Mouse (Mus musculus) forebrain, embryonic 10.5 days (tissue): ENCODE data around the gene Tusc2. TPM values are rescaled to one million over a fixed set of nuclear protein-coding genes. Genes with fewer than 3 reads are reported as not detected.
"Not testable (repeated sequence)": the region's sequence is repeated elsewhere in the genome, so short reads cannot be mapped to it uniquely, and the experiment has no call there.

Source experiments
- DNase-seq: peaks from one replicate; pipeline ENCODE4 v3.0.0-alpha.2; 2017; ENCODE audit warnings: low spot score; ENCODE audit errors: extremely low spot score
- H3K27ac ChIP-seq: fragments of 300-500 bp; sonication (generic); 2 replicates; pipeline ENCODE4 v1.5.1; 2016; ENCODE audit warnings: mild to moderate bottlenecking
- H3K27me3 ChIP-seq: fragments of 300-500 bp; sonication (generic); 2 replicates; pipeline ENCODE4 v1.6.1; 2016; ENCODE audit warnings: mild to moderate bottlenecking; ENCODE audit not compliant: poor library complexity, severe bottlenecking
- H3K36me3 ChIP-seq: fragments of 300-500 bp; sonication (generic); replicated peaks from 2 replicates; pipeline ENCODE4 v1.6.1; 2016; ENCODE audit warnings: mild to moderate bottlenecking, moderate library complexity
- H3K4me1 ChIP-seq: fragments of 300-500 bp; sonication (generic); 2 replicates; pipeline ENCODE4 v1.6.1; 2016
- H3K4me3 ChIP-seq: fragments of 300-500 bp; sonication (generic); 2 replicates; pipeline ENCODE4 v1.5.1; 2016; ENCODE audit warnings: mild to moderate bottlenecking, moderate library complexity
- H3K9me3 ChIP-seq: fragments of 300-500 bp; sonication (generic); 2 replicates; pipeline ENCODE4 v1.6.1; 2016; ENCODE audit warnings: mild to moderate bottlenecking, moderate library complexity
- WGBS: fragments of 180-500 bp; shearing (Covaris S2); methylation state at CpG from one replicate; pipeline ENCODE4 v1.1.7; 2016; 5-methylcytosine and 5-hydroxymethylcytosine counted together
- polyA plus RNA-seq: library from polyadenylated mRNA; unstranded; fragments of >200 nt; fragmentation: Nextera tagmentation; extraction: Ambion mirVana; gene quantifications from 2 replicates; pipeline ENCODE4 v1.2.1, GENCODE M21; 2016

The Tusc2 gene
- polyA plus RNA-seq, 1 experiment from 2014 or later = 73.3 TPM

- H3K4me3 ChIP-seq = peak overlapping the region; percentile 88
- no peak overlapping the region for H3K27ac ChIP-seq
Observed at GRCm38 (mm10) chr9:107556346-107556745, 6.7 kb upstream of the Tusc2 start.

GRCm38 (mm10) chr9:107565556-107565955 lies 2.5 kb downstream of the Tusc2 start:
- H3K27me3 ChIP-seq, H3K9me3 ChIP-seq, H3K27ac ChIP-seq, DNase-seq: not testable (repeated sequence)
- Histone ChIP-seq H3K4me1 (peaks cover 75% of the 10 kb centered on the region), H3K4me3 (peak overlapping the region; percentile 93; the same call in 1 of the 2 replicates), H3K36me3 (peaks cover 53% of the 10 kb centered on the region)
- WGBS = 53% methylated on average over 5 of the region's 5 CpGs

More at GRCm38 (mm10) chr9:107556346-107556745, 6.7 kb upstream of the Tusc2 start:
- Histone ChIP-seq H3K27me3 (peaks cover 19% of the 10 kb centered on the region), H3K4me1 (peaks cover 55% of the 10 kb centered on the region), H3K9me3 (no peaks in the 10 kb centered on the region), H3K36me3 (peaks cover 54% of the 10 kb centered on the region)
- WGBS = 74% methylated on average over 3 of the region's 3 CpGs
- DNase-seq = no peak

DNA sequence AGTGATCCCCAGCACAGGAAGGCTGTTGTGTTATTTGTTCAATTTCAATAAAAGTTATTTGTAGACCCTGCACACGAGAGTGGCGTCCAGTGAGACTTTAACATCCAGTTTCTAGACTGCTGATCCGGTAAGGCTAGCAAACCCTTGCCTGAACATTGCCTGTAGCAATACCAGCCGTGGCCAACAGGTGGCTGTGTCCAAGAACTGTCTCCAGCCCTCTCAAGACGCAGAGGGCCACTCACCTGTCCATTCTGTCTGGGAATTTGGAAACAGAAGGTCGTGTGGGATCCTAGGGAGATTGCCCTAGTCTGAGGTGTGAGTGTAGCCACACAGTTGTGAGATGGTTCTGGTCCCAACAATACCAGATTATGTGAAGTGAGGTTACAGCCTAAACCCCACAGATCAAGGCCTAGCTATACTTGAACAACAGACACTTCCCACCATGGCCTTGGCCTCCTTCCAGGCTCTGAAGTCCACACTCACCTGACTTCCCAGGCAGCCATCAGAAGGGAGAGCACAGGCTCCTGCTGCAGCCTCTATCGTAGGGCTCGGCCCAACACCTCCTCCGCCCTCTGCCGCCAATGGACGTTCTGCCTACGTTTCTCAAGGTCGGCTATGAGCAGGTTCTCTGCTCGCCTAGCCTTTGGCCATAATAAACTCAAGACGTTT lies 3.1 kb downstream of the Tusc2 start:
- peak; percentile 80 for DNase-seq
- peak overlapping the region; percentile 65; the same call in 1 of the 2 replicates for H3K27ac ChIP-seq
- peak overlapping the region; percentile 93; the same call in 1 of the 2 replicates for H3K4me3 ChIP-seq
- peaks cover 53% of the 10 kb centered on the region for H3K36me3 ChIP-seq
- 61% methylated on average over 15 of the region's 15 CpGs for WGBS
- no peaks in the 10 kb centered on the region for H3K27me3 ChIP-seq
- no peaks in the 10 kb centered on the region for H3K9me3 ChIP-seq
- peaks cover 82% of the 10 kb centered on the region for H3K4me1 ChIP-seq

DNA sequence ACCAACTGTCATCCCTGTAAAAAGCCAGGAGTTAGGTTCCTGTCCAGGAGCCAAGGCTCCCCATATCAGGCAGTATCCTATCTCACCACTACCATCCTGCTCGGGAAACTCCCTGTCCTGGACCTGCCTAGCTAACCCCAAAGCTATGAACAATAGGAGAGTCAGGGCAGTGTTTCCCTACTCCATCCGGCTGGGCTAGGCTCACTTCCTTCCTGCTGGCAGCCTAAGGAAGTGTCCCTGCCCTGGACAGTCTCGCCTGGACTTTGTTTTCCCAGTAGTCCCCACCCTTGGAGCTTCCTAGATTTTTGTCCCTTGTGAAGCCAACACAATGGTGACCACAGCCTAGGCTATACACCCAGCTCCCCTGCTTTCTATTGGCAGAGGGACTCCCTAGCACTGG lies 3.8 kb downstream of the Tusc2 start:
- Histone ChIP-seq H3K27ac (peak overlapping the region; percentile 94), H3K4me3 (peak overlapping the region; percentile 93), H3K36me3 (peaks cover 53% of the 10 kb centered on the region), H3K27me3 (no peaks in the 10 kb centered on the region), H3K4me1 (peaks cover 88% of the 10 kb centered on the region), H3K9me3 (no peaks in the 10 kb centered on the region)
- DNase-seq = no peak
- WGBS = 65% methylated on average over 3 of the region's 3 CpGs

DNA sequence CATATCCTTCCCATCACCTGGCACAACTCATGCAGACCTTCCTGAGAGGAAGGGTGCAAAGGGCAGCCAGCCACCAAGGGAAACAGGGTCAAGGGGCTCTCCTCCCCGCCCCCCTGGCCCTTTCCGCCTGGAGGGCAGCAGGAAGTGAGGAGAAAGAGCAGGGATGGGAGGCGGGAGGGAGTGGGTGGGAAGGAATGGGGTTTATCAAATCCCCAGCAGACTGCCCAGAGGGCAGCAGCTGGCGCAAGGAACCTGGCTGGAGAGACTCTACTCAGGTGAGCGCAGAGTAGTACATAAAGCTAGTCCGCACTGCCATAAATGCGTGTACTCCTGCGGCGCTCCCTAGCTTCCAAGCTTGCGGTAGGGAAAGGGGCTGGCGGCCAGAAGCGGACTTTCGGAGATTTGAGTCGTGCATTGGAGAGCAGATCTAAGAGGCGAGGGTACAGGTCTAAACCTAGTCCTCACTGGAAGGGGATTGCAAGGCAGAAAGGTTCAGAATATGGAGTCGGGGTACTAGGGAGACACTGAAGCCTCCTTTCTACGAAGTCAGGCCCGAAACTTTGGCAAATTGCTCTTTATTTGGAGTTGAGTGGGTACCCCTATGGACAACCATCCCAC lies 4.8 kb downstream of the Tusc2 start, which contains the start of gene Hyal2:
Gene Hyal2, plus strand, starts transcription at position 244 of the 618 bp plus-strand sequence.
- Histone ChIP-seq H3K36me3 (peaks cover 55% of the 10 kb centered on the region), H3K27ac (peak within 1 kb of the TSS; percentile 94), H3K4me1 (peaks cover 86% of the 10 kb centered on the region), H3K4me3 (peak within 1 kb of the TSS; percentile 93), H3K27me3 (no peaks in the 10 kb centered on the region), H3K9me3 (no peaks in the 10 kb centered on the region)
- 4% methylated on average over 18 of the region's 18 CpGs for WGBS
- DNase-seq = no peak

DNA sequence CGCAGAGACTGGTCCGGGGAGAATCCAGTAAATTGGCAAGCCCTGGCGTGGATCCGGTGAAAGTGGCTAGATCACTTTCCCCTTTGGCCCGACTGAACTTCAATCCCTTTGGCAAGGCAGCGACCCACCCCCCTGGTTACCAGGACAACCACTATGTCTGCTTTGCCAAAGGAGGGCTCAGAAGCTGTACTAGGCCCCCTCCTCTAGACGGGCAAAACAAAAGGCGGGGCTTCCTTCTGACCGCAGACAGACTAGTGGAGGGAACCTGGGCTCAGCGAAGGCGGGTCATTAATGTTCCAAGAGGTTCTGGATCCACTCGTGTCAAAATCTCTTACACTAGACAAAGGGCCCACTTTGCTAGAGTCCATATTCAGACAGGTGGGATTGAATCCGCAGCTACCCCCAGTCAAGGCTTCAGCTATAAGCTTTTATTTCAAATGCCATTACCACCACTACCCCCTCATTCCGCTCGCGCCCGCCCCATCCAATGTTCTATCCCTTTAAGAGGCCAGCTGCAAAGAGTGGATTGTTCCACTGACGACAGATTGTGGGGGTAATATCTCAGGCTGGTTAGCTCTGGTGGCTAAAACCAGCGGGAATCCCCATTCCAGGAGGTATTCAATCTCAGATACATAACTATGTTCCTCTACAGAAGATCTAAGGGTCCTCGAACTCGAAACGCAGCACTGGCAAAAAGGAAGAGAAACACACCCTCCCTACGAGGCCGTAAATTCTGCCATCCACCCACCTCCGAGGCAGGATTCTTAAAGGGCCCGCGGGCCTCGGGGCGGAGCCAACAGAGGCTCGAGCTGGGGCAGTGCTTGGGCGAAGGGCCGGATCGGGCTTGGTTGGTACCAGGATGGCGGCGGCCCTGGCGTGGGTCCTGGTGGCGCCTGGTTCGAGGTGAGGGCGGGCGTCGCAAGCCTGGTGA lies 5.5 kb downstream of the Tusc2 start:
- DNase-seq = peak; percentile 90
- H3K36me3 ChIP-seq = peaks cover 63% of the 10 kb centered on the region
- H3K9me3 ChIP-seq = peaks cover 2% of the 10 kb centered on the region; the same call in 1 of the 2 replicates
- WGBS = under 1% methylated on average over 41 of the region's 41 CpGs
- H3K27me3 ChIP-seq = no peaks in the 10 kb centered on the region
- peaks cover 78% of the 10 kb centered on the region for H3K4me1 ChIP-seq
- peak overlapping the region; percentile 94 for H3K27ac ChIP-seq
- H3K4me3 ChIP-seq = peak overlapping the region; percentile 93

DNA sequence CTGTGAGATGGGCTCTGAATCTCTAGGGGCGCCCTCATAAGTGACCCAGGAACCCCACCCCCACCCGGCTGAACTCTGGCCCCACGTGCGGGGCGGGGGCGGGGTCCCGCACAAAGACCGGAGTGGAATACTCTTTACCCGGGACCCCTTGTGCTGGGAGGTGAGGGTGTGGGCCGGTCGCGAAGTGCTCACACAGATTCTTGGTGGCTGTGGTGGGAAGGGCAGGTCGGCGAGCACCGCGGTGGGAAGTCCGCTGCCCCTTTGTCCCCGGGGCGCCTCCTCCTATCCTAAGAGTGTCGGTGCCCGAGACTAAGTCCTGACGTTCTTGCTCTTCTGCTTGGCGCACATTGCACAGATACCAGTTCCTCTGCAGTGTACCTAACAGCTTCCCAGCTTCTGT lies 6.2 kb downstream of the Tusc2 start:
- WGBS = under 1% methylated on average over 23 of the region's 23 CpGs
- Histone ChIP-seq H3K36me3 (peaks cover 68% of the 10 kb centered on the region), H3K4me3 (peak overlapping the region; percentile 93)

GRCm38 (mm10) chr9:107570016-107570415 lies 7.0 kb downstream of the Tusc2 start:
- Histone ChIP-seq H3K27me3 (no peaks in the 10 kb centered on the region), H3K4me3 (peak overlapping the region; percentile 93), H3K36me3 (peaks cover 68% of the 10 kb centered on the region), H3K27ac (peak overlapping the region; percentile 94), H3K4me1 (peaks cover 64% of the 10 kb centered on the region), H3K9me3 (peaks cover 3% of the 10 kb centered on the region; the same call in 1 of the 2 replicates)
- 63% methylated on average over 13 of the region's 13 CpGs for WGBS
- DNase-seq = no peak

More for the DNA sequence above, 6.2 kb downstream of the Tusc2 start:
- Histone ChIP-seq H3K27ac (peak overlapping the region; percentile 94), H3K9me3 (peaks cover 3% of the 10 kb centered on the region; the same call in 1 of the 2 replicates), H3K27me3 (no peaks in the 10 kb centered on the region), H3K4me1 (peaks cover 71% of the 10 kb centered on the region)
- no peak for DNase-seq

DNA sequence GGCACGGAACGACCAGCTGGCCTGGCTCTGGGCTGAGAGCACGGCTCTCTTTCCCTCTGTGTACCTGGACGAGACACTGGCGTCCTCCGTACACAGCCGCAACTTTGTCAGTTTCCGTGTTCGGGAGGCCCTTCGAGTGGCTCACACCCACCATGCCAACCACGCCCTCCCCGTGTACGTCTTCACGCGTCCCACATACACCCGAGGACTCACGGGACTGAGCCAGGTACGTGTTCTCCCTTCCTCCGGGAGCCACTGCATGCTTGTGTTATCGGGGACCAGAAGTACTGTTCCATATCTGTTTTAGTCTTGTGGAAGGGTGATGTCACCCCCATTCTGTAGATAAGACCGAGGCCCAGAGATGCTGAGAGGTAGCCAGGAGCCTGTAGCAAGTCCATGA lies 7.8 kb downstream of the Tusc2 start:
- peak overlapping the region; percentile 94 for H3K27ac ChIP-seq
- peaks cover 64% of the 10 kb centered on the region for H3K36me3 ChIP-seq
- DNase-seq = no peak
- peak overlapping the region; percentile 93 for H3K4me3 ChIP-seq
- peaks cover 3% of the 10 kb centered on the region; the same call in 1 of the 2 replicates for H3K9me3 ChIP-seq
- peaks cover 61% of the 10 kb centered on the region for H3K4me1 ChIP-seq
- 94% methylated on average over 21 of the region's 21 CpGs for WGBS
- H3K27me3 ChIP-seq = no peaks in the 10 kb centered on the region

GRCm38 (mm10) chr9:107571534-107572326 lies 8.7 kb downstream of the Tusc2 start:
- no peak for DNase-seq
- no peak overlapping the region for H3K27ac ChIP-seq
- H3K27me3 ChIP-seq = no peaks in the 10 kb centered on the region
- H3K9me3 ChIP-seq = peaks cover 3% of the 10 kb centered on the region; the same call in 1 of the 2 replicates
- H3K36me3 ChIP-seq = peaks cover 57% of the 10 kb centered on the region
- peaks cover 61% of the 10 kb centered on the region for H3K4me1 ChIP-seq
- peak overlapping the region; percentile 93 for H3K4me3 ChIP-seq
- 93% methylated on average over 22 of the region's 22 CpGs for WGBS

DNA sequence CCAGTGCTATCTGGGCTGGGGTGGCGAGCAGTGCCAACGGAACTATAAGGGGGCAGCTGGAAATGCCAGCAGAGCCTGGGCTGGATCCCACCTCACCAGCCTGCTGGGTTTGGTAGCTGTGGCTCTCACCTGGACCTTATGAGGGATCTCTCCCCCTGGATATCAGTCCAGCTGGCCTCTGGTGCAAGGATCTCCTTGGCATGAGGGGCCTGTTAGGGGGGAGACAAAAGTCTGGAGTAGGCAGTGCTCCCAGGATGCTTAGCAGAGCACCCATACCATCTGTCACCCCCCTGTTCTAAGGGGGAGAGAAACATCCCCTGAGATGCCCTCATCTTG lies 9.2 kb downstream of the Tusc2 start:
- Histone ChIP-seq H3K4me3 (no peak overlapping the region), H3K4me1 (peaks cover 61% of the 10 kb centered on the region), H3K27me3 (no peaks in the 10 kb centered on the region), H3K27ac (no peak overlapping the region), H3K9me3 (peaks cover 3% of the 10 kb centered on the region; the same call in 1 of the 2 replicates), H3K36me3 (peaks cover 56% of the 10 kb centered on the region)
- WGBS = 97% methylated on average over 2 of the region's 2 CpGs
- no peak for DNase-seq

DNA sequence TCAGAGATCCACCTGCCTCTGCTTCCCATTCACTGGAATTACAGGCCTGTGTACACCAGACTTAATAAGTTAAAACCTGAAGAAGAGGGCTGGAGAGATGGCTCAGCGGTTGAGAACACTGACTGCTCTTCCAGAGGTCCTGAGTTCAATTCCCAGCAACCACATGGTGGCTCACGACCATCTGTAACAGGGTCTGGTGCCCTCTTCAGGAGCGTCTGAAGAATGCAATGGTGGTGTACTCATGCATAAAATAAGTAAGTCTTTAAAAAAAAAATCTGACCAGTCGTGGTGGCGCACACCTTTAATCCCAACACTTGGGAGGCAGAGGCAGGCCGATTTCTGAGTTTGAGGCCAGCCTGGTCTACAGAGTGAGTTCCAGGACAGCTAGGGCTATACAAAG lies 10.7 kb downstream of the Tusc2 start:
- not testable (repeated sequence) for H3K27ac ChIP-seq, H3K27me3 ChIP-seq, H3K4me3 ChIP-seq, DNase-seq, H3K9me3 ChIP-seq
- 80% methylated on average over 6 of the region's 6 CpGs for WGBS
- Histone ChIP-seq H3K4me1 (peaks cover 62% of the 10 kb centered on the region), H3K36me3 (peaks cover 56% of the 10 kb centered on the region)
